Mouse (Mus musculus) 3134 (cell line): ENCODE measurements around the gene Thy1.
A peak's percentile ranks its signal among the peaks of the same experiment; 100 is the strongest.

ENCODE experiments used
- DNase-seq: peaks from one replicate; pipeline ENCODE4 v3.0.0-alpha.2; 2011; ENCODE audit warnings: low spot score; ENCODE audit not compliant: insufficient read length; ENCODE audit errors: extremely low read depth

Gene Thy1

GRCm38 (mm10) chr9:44065177-44065576 is 22.0 kb downstream of the Thy1 start:
- no peak for DNase-seq

GRCm38 (mm10) chr9:44066785-44067225 is 23.6 kb downstream of the Thy1 start, which contains the start of gene Usp2:
Gene Usp2, plus strand, starts transcription at chr9:44067021.
- DNase-seq, result peak; percentile 92

GRCm38 (mm10) chr9:44067241-44067959 is 24.2 kb downstream of the Thy1 start:
- no peak for DNase-seq

GRCm38 (mm10) chr9:44067960-44068330 is 24.8 kb downstream of the Thy1 start:
- peak; percentile 45 for DNase-seq

GRCm38 (mm10) chr9:44069252-44069651 is 26.1 kb downstream of the Thy1 start:
- no peak for DNase-seq

GRCm38 (mm10) chr9:44070113-44070843 is 27.1 kb downstream of the Thy1 start:
- no peak for DNase-seq

GRCm38 (mm10) chr9:44070844-44071231 is 27.7 kb downstream of the Thy1 start:
- no peak for DNase-seq

GRCm38 (mm10) chr9:44071914-44072598 is 28.9 kb downstream of the Thy1 start:
- DNase-seq, result peak; percentile 50

- DNase-seq, result peak; percentile 74
Observed at GRCm38 (mm10) chr9:44072599-44072915, 29.4 kb downstream of the Thy1 start.

- no peak for DNase-seq
Observed at GRCm38 (mm10) chr9:44073115-44073514, 29.9 kb downstream of the Thy1 start.

- DNase-seq, result no peak
Observed at GRCm38 (mm10) chr9:44074395-44075275, 31.5 kb downstream of the Thy1 start.

GRCm38 (mm10) chr9:44075276-44075995 is 32.3 kb downstream of the Thy1 start:
- DNase-seq, result no peak

GRCm38 (mm10) chr9:44075996-44076763 is 33.0 kb downstream of the Thy1 start:
- DNase-seq, result no peak

GRCm38 (mm10) chr9:44076764-44077120 is 33.6 kb downstream of the Thy1 start:
- peak; percentile 45 for DNase-seq

GRCm38 (mm10) chr9:44077266-44077910 is 34.2 kb downstream of the Thy1 start:
- no peak for DNase-seq

- no peak for DNase-seq
Observed at GRCm38 (mm10) chr9:44078136-44078797, 35.1 kb downstream of the Thy1 start.

- DNase-seq, result peak; percentile 98
Observed at GRCm38 (mm10) chr9:44078955-44079756, 36.0 kb downstream of the Thy1 start.
